Mouse (Mus musculus) forebrain, embryonic 14.5 days (tissue): ENCODE measurements at regions not wholly inside any gene's neighbourhood (a gene's known extent, or its start where the extent isn't known, plus 50 kb on each side); places are given as distances from the start of the nearest gene placed in this dataset.

ENCODE experiments used
- ATAC-seq: fragments of 200-750 bp; cut with Nextera tagmentation; 2 replicates; pipeline ENCODE4 v1.8.0; 2017; ENCODE audit warnings: mild to moderate bottlenecking, moderate library complexity
- DNase-seq: peaks from one replicate; pipeline ENCODE4 v3.0.0-alpha.2; 2015; ENCODE audit warnings: low spot score
- H3K27ac ChIP-seq: fragments of 300-500 bp; sonication (generic); 2 replicates; pipeline ENCODE4 v1.5.1; 2014; ENCODE audit warnings: low read depth, mild to moderate bottlenecking, control low read depth, low read length, moderate library complexity
- H3K27me3 ChIP-seq: fragments of 300-500 bp; sonication (generic); replicated peaks from 2 replicates; pipeline ENCODE4 v1.6.1; 2014; ENCODE audit warnings: low read length, control low read depth, mixed read lengths; ENCODE audit not compliant: control insufficient read depth, insufficient read depth
- H3K36me3 ChIP-seq: fragments of 300-500 bp; sonication (generic); 2 replicates; pipeline ENCODE4 v1.6.1; 2014; ENCODE audit warnings: low read length, control low read depth; ENCODE audit not compliant: control insufficient read depth, insufficient read depth
- H3K4me1 ChIP-seq: fragments of 300-500 bp; sonication (generic); 2 replicates; pipeline ENCODE4 v1.6.1; 2014; ENCODE audit warnings: antibody characterized with exemption, low read length, control low read depth; ENCODE audit not compliant: control insufficient read depth, insufficient read depth
- H3K4me2 ChIP-seq: fragments of 300-500 bp; sonication (generic); 2 replicates; pipeline ENCODE4 v1.6.1; 2014; ENCODE audit warnings: mild to moderate bottlenecking, control low read depth, low read length
- H3K4me3 ChIP-seq: fragments of 300-500 bp; sonication (generic); 2 replicates; pipeline ENCODE4 v1.5.1; 2014; ENCODE audit warnings: low read depth, low read length, control low read depth
- H3K9ac ChIP-seq: fragments of 300-500 bp; sonication (generic); 2 replicates; pipeline ENCODE4 v1.6.1; 2014; ENCODE audit warnings: mild to moderate bottlenecking, low read length, control low read depth, moderate library complexity
- H3K9me3 ChIP-seq: fragments of 300-500 bp; sonication (generic); replicated peaks from 2 replicates; pipeline ENCODE4 v1.6.1; 2016; ENCODE audit warnings: low read length, control low read depth, mixed read lengths; ENCODE audit not compliant: control insufficient read depth
- WGBS: fragments of 180-500 bp; shearing (Covaris S2); extraction: QIAGEN DNeasy Blood & Tissue Kit; methylation state at CpG from one replicate; pipeline ENCODE4 v1.1.7; 2014; 5-methylcytosine and 5-hydroxymethylcytosine counted together

DNA sequence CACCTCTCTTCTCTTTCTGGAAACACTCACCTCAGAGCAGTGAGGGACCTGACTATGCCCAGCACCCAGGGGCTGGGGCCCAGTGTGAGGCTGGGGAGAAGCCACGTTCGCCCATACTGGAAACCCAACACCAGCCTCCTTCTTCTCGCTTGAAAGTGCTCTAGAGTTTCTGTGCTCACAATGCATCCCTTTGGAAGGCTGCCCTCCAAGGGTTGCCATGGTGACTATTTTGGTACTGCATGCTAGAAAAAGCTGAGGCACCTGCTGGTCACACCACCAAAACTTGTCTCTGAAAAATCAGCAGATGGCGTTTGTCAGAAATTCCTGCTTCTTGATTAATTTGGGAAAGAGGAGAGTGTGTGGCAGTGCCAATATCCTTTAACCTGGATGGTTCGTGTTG lies 134.2 kb downstream of the Sec61b start:
- Histone ChIP-seq H3K4me1 (peaks cover 13% of the 10 kb centered on the region), H3K4me2 (no peak overlapping the region), H3K36me3 (no peaks in the 10 kb centered on the region), H3K4me3 (no peak overlapping the region), H3K27me3 (no peaks in the 10 kb centered on the region), H3K9ac (no peak overlapping the region), H3K9me3 (no peaks in the 10 kb centered on the region), H3K27ac (peak overlapping the region; percentile 53; the same call in 1 of the 2 replicates)
- DNase-seq (peak; percentile 91), ATAC-seq (peak; percentile 70)
- 20% methylated on average over 5 of the region's 5 CpGs for WGBS

- no peaks in the 10 kb centered on the region for H3K36me3 ChIP-seq
- no peaks in the 10 kb centered on the region for H3K9me3 ChIP-seq
- H3K4me2 ChIP-seq: no peak overlapping the region
- H3K27me3 ChIP-seq: no peaks in the 10 kb centered on the region
- no peak overlapping the region for H3K27ac ChIP-seq
- WGBS: 71% methylated on average over 5 of the region's 5 CpGs
- H3K9ac ChIP-seq: no peak overlapping the region
- ATAC-seq (no peak), DNase-seq (peak; percentile 33)
- no peak overlapping the region for H3K4me3 ChIP-seq
- H3K4me1 ChIP-seq: peaks cover 10% of the 10 kb centered on the region
These were observed 136.5 kb downstream of the Sec61b start for GRCm38 (mm10) chr4:47610913-47611312.

DNA sequence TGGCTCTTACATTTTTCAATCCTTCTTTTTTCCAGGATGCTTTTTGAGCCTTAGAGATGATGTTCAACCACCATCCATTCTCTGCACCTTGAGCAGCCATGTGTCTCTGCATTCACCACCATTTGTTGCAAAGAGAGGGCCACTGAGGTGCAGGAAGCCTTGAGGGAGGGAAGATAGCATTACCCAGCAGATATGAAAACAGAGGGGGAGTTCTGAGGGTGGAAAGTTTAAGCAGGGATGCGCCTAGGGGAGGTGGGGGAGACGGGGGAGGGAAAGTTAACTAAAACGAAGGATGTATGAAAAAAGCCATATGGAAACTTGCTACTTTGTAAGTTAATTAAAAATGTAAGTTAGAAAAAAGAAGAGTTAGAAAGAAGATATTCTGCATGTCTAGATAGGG lies 142.1 kb downstream of the Sec61b start:
- H3K27me3 ChIP-seq: no peaks in the 10 kb centered on the region
- no peak overlapping the region for H3K9ac ChIP-seq
- H3K27ac ChIP-seq: no peak overlapping the region
- no peak overlapping the region for H3K4me3 ChIP-seq
- no peak overlapping the region for H3K4me2 ChIP-seq
- DNase-seq: no peak
- WGBS: 94% methylated on average over 3 of the region's 3 CpGs
- H3K4me1 ChIP-seq: no peaks in the 10 kb centered on the region
- no peaks in the 10 kb centered on the region for H3K36me3 ChIP-seq
- H3K9me3 ChIP-seq: no peaks in the 10 kb centered on the region
- ATAC-seq: no peak

- H3K27ac ChIP-seq: no peak overlapping the region
- no peaks in the 10 kb centered on the region for H3K36me3 ChIP-seq
- DNase-seq: no peak
- no peak overlapping the region for H3K4me3 ChIP-seq
- no peak overlapping the region for H3K4me2 ChIP-seq
- no peaks in the 10 kb centered on the region for H3K9me3 ChIP-seq
- no peak for ATAC-seq
- H3K9ac ChIP-seq: no peak overlapping the region
- 91% methylated on average over 3 of the region's 3 CpGs for WGBS
- no peaks in the 10 kb centered on the region for H3K27me3 ChIP-seq
- H3K4me1 ChIP-seq: no peaks in the 10 kb centered on the region
These were observed 146.2 kb downstream of the Sec61b start for GRCm38 (mm10) chr4:47620700-47621099.

DNA sequence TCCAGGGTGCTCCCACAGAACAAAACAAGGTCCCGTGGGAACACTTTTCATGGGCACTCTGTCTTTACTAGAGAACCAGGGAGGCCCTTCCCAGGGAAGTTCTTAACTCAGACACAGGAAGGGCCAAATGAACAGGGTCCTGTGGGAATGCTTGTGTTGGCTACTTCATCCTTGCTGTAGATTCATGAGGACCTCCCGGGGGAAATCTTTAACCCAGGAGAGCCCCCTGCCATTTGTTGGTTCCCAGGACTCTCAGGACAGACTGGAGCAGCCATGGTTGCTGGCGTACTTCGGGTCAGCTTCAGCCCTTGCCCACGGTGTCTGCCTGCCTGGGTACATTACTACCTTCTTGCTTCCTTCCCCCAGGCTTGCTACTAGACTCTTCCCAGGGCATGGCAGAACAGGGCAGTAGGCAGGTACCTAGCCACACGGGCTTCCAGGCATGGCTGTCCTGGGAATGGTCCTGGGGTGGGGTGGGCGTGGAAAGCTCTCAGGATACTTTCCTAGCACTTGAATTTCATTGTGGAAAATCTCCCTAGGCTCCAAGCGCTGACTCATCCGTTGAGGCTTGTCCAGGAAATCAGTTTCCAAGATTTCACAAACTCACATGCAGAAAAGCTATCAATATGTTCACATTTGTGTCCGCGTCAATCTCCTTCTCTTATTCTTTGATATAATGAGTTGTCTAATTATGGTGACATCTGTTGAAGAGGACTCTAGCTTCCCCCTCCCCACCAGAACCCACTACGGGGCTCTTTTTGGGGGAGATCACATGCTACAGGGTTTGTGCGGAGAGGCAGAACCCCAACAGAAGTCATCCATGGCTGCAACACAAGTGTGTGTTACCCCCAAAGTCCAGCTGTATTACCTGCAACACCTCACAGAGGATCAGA lies 148.6 kb downstream of the Sec61b start:
- no peaks in the 10 kb centered on the region for H3K27me3 ChIP-seq
- H3K36me3 ChIP-seq: no peaks in the 10 kb centered on the region
- peak; percentile 41 for DNase-seq
- 83% methylated on average over 13 of the region's 13 CpGs for WGBS
- ATAC-seq: no peak
- H3K27ac ChIP-seq: no peak overlapping the region
- H3K4me3 ChIP-seq: no peak overlapping the region
- no peak overlapping the region for H3K4me2 ChIP-seq
- H3K9me3 ChIP-seq: no peaks in the 10 kb centered on the region
- H3K9ac ChIP-seq: no peak overlapping the region
- no peaks in the 10 kb centered on the region for H3K4me1 ChIP-seq

DNA sequence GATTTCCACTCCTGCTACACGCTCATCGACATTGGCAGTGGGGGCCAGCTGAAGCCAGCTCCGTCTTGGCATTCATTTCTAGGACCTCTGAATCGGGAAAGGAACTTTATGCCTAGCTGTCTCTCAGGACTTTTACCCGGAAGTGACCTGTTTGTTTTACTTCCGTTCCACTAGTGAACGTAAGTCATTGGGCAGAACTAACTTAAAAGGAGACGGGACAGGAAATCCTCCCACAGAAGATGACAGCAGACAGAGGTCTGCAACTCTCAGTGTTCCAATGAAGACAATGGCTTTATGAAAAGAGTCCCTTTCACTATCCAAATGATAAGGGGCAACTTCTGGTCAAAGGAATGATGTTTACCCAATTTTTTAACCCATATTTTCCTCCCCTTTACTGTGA lies 155.5 kb downstream of the Sec61b start:
- Histone ChIP-seq H3K4me1 (no peaks in the 10 kb centered on the region), H3K4me2 (no peak overlapping the region), H3K36me3 (no peaks in the 10 kb centered on the region), H3K27ac (no peak overlapping the region), H3K27me3 (no peaks in the 10 kb centered on the region), H3K4me3 (no peak overlapping the region), H3K9me3 (no peaks in the 10 kb centered on the region), H3K9ac (no peak overlapping the region)
- no peak for DNase-seq
- ATAC-seq: no peak
- WGBS: 78% methylated on average over 8 of the region's 8 CpGs

DNA sequence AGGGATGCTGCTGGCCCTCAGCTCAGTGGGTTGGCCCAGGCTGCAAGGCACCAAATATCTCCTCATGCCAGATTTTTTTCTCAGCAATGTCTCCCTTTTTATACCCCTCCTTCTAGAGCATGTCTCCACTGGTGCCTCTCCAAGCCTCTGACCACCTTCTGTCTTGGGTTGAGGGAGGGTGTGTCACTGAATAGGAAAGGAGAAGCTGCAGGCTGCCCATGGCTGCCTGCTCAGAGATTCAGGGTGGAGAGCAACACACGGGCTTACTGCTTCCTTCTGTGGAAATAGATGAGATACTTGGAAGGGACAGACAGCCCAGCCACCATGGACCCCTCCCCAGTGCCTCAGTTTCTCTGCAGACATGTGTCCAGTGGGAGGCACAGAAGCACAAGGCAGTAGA lies 156.0 kb downstream of the Sec61b start:
- Histone ChIP-seq H3K9me3 (no peaks in the 10 kb centered on the region), H3K4me2 (no peak overlapping the region), H3K4me1 (no peaks in the 10 kb centered on the region), H3K27ac (no peak overlapping the region), H3K4me3 (no peak overlapping the region), H3K27me3 (no peaks in the 10 kb centered on the region), H3K36me3 (no peaks in the 10 kb centered on the region), H3K9ac (no peak overlapping the region)
- ATAC-seq (no peak), DNase-seq (no peak)
- WGBS: 83% methylated on average over 1 of the region's 1 CpGs

GRCm38 (mm10) chr4:47638876-47639494 lies 164.5 kb downstream of the Sec61b start:
- ATAC-seq (no peak), DNase-seq (no peak)
- H3K4me3 ChIP-seq: no peak overlapping the region
- no peak overlapping the region for H3K27ac ChIP-seq
- no peak overlapping the region for H3K4me2 ChIP-seq
- H3K9me3 ChIP-seq: no peaks in the 10 kb centered on the region
- H3K27me3 ChIP-seq: no peaks in the 10 kb centered on the region
- H3K4me1 ChIP-seq: no peaks in the 10 kb centered on the region
- H3K36me3 ChIP-seq: no peaks in the 10 kb centered on the region
- 74% methylated on average over 10 of the region's 10 CpGs for WGBS
- H3K9ac ChIP-seq: no peak overlapping the region

DNA sequence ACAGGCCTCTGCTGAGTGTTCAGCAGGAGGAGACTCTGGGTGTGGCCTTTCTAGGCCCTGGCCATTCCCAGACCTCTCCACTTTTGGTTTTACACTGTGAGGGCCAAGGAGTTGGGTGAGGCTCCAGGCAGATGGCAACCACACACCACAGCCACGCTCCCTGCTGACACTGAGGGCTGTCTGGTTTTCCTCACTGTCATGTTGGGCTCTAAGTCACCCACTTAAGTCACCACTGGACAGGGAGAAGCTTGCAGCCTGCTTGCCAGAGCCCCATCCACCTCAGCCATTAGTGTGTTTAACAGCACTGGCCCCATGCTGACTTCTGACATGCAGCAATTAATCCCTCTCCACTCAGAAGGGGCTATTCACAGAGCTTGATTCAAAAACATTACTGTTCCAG lies 170.6 kb downstream of the Sec61b start:
- DNase-seq: no peak
- no peaks in the 10 kb centered on the region for H3K4me1 ChIP-seq
- H3K9me3 ChIP-seq: no peaks in the 10 kb centered on the region
- H3K9ac ChIP-seq: no peak overlapping the region
- no peak for ATAC-seq
- H3K4me2 ChIP-seq: no peak overlapping the region
- H3K27me3 ChIP-seq: no peaks in the 10 kb centered on the region
- H3K4me3 ChIP-seq: no peak overlapping the region
- H3K36me3 ChIP-seq: no peaks in the 10 kb centered on the region
- 69% methylated on average over 1 of the region's 1 CpGs for WGBS
- no peak overlapping the region for H3K27ac ChIP-seq
